8 mouse cellular contexts compared by ENCODE assay signal in the genomic region with DNA sequence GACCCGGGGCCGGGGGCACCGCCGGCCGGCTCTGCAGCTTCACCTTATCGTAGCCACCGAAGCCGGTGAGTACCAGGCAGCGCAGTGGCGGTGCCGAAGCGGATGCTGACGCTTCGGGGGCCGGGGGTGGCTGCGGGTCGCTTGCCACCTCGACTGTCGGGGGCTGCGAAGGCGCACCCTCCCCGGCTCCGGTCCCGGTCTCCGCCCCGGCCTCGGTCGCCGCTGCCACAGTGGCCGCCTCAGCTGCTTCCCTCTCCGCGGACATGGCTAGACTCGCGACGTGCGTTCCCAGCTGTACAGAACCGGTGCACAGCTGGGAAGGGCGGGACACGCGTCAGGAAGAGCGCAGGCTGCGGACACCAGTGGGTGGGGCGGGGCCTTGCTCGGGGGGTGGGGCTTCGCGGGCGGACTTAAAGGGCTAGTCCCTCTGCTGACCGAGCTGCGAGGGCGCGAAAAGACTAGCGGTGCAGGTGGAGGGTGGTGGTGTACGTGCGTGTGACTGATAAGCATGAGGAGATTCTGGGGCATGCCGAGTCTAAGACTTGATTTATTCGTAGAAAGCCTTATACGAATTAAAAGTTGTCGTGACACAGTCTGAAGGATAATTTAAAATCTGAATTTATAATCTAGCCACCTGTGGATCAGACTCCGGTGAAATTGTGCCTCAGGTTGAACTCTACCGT. TPM values are rescaled to one million over a fixed set of nuclear protein-coding genes. Genes with fewer than 3 reads are reported as not detected.
DNase-seq lines count a peak whose midpoint lies in the region; ATAC-seq and TF ChIP-seq lines count a peak whose summit lies in the region.

TSS of gene Vat1 (minus strand) at position 362 of the 683 bp plus-strand sequence.

- H3K27ac ChIP-seq in hindbrain, embryonic 13.5 days, result peak within 1 kb of the TSS; percentile 97

- DNase-seq in G1E (ENCODE audit: low spot score), result peak; percentile 65
- DNase-seq in c-Kit-negative CD71-positive TER-119-positive erythroid progenitor cells, embryonic 14.5 days (ENCODE audit: low read depth, low spot score), result peak; percentile 56
- DNase-seq in frontal cortex, postnatal 36 days (ENCODE audit: low spot score in 2 of 2), result peak; percentile 56 to 61
- peak; percentile 38 for DNase-seq in layer of hippocampus, postnatal 36 days
- DNase-seq in lung, postnatal 4 days, result peak; percentile 81 to 86
- DNase-seq in retina, postnatal 1 day, result peak; percentile 89
- peak; percentile 77 for DNase-seq in thymus, postnatal 4 days

- TF ChIP-seq CTCF in G1E (IDR thresholded peaks at IDR 0.05; ENCODE audit: low read depth, low read length), result no peak

- H3K9me3 ChIP-seq in G1E (replicated peaks), result no peaks in the 10 kb centered on the region
- H3K9me3 ChIP-seq in hindbrain, embryonic 13.5 days, result no peaks in the 10 kb centered on the region

- peak within 1 kb of the TSS; percentile 98 for H3K9ac ChIP-seq in hindbrain, embryonic 13.5 days

- WGBS in hindbrain, embryonic 13.5 days, result 2% methylated on average over 55 of the region's 60 CpGs

- peak within 1 kb of the TSS; percentile 89 for H3K4me3 ChIP-seq in G1E (ENCODE audit: low read depth, low read length)
- H3K4me3 ChIP-seq in hindbrain, embryonic 13.5 days, result peak within 1 kb of the TSS; percentile 94

- peaks cover 39% of the 10 kb centered on the region for H3K36me3 ChIP-seq in G1E (replicated peaks)
- H3K36me3 ChIP-seq in hindbrain, embryonic 13.5 days, result peaks cover 21% of the 10 kb centered on the region

- peaks cover 2% of the 10 kb centered on the region; the same call in 1 of the 2 replicates for H3K27me3 ChIP-seq in G1E (ENCODE audit: insufficient read depth, low read length)
- no peaks in the 10 kb centered on the region for H3K27me3 ChIP-seq in hindbrain, embryonic 13.5 days

- H3K4me1 ChIP-seq in G1E (ENCODE audit: insufficient read depth, low read depth, low read length), result peaks cover 85% of the 10 kb centered on the region
- H3K4me1 ChIP-seq in hindbrain, embryonic 13.5 days (replicated peaks), result peaks cover 67% of the 10 kb centered on the region

- ATAC-seq in G1E (ENCODE audit: extremely low read depth, insufficient number of reproducible peaks, low FRiP score, poor library complexity, severe bottlenecking), result no peak
- ATAC-seq in hindbrain, embryonic 13.5 days (ENCODE audit: low FRiP score), result peak; percentile 70

- peak within 1 kb of the TSS; percentile 92 for H3K4me2 ChIP-seq in hindbrain, embryonic 13.5 days

RNA-seq across cellular contexts. Expression of gene Vat1, which starts in this region (rescaled TPM):
- total RNA-seq in G1E (2014; fragmentation: Nextera tagmentation) (237 and 238 TPM in 2 replicates), G1E (2017) (98.5 and 103 TPM in 2 replicates)
- 384 and 452 TPM in 2 replicates for polyA plus RNA-seq in G1E (2012)
- polyA plus RNA-seq in hindbrain, embryonic 13.5 days (2015; fragmentation: Nextera tagmentation; extraction: Ambion mirVana), result 92.1 and 96.6 TPM in 2 replicates
- 10 to 100 TPM; 28.0 to 28.2 TPM for total RNA-seq in layer of hippocampus, postnatal 36 days (2021)

Comparison
In these comparisons a context has a peak if more than half of its experiments do, and no peak if none do; other contexts are left out.
1. DNase-seq: peak in every context shown above with its lines; median percentile 89 in retina, postnatal 1 day; 84 in lung, postnatal 4 days; 77 in thymus, postnatal 4 days; 65 in G1E; 58 in frontal cortex, postnatal 36 days; 56 in c-Kit-negative CD71-positive TER-119-positive erythroid progenitor cells, embryonic 14.5 days; 38 in layer of hippocampus, postnatal 36 days.